Mouse (Mus musculus): ENCODE measurements at regions not wholly inside any gene's neighbourhood (a gene's known extent, or its start where the extent isn't known, plus 50 kb on each side); places are given as distances from the start of the nearest gene placed in this dataset.

DNA sequence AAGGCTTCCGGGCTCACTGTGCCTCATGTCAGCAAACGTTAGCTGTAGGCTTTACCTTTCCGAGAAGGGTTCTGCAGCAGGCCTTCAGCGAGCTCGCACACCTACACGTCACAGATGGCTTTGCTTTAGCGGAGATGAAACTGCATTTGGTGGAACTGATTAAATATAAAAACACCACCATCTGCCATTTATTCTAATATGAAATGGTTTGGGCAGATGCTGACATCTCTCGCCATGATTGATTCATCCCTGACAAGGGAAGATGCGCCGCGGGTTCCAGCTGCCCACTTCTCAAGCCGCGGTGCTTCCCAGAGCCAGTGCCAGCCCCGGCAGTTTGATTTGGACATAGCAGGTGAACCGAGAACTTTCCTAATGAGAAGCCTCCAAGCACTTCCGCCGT is 247.4 kb upstream of the Id2 start:
- Histone ChIP-seq H3K9ac (ENCODE audit: low read depth, low read length) (no peak overlapping the region), H3K4me2 (no peak overlapping the region), H3K36me3 (ENCODE audit: control insufficient read depth, insufficient read depth, low read length) (no peaks in the 10 kb centered on the region), H3K27me3 (replicated peaks; ENCODE audit: control insufficient read depth, insufficient read depth, low read length) (no peaks in the 10 kb centered on the region), H3K9me3 (ENCODE audit: control insufficient read depth, low read length) (no peaks in the 10 kb centered on the region), H3K4me1 (replicated peaks; ENCODE audit: control insufficient read depth, insufficient read depth, low read length) (no peaks in the 10 kb centered on the region), H3K4me3 (ENCODE audit: low read depth, low read length) (no peak overlapping the region), H3K27ac (ENCODE audit: low read depth, low read length) (no peak overlapping the region)
- ATAC-seq (replicated peaks; ENCODE audit: low FRiP score) (no peak), DNase-seq (ENCODE audit: low spot score) (no peak)
- WGBS: 86% methylated on average over 17 of the region's 17 CpGs

- 64% methylated on average over 1 of the region's 1 CpGs for WGBS
- Histone ChIP-seq H3K27me3 (replicated peaks; ENCODE audit: control insufficient read depth, insufficient read depth, low read length) (no peaks in the 10 kb centered on the region), H3K27ac (ENCODE audit: low read depth, low read length) (no peak overlapping the region), H3K4me1 (replicated peaks; ENCODE audit: control insufficient read depth, insufficient read depth, low read length) (no peaks in the 10 kb centered on the region), H3K9ac (ENCODE audit: low read depth, low read length) (no peak overlapping the region), H3K9me3 (ENCODE audit: control insufficient read depth, low read length) (no peaks in the 10 kb centered on the region), H3K4me3 (ENCODE audit: low read depth, low read length) (no peak overlapping the region), H3K36me3 (ENCODE audit: control insufficient read depth, insufficient read depth, low read length) (no peaks in the 10 kb centered on the region), H3K4me2 (no peak overlapping the region)
- no peak for DNase-seq (ENCODE audit: low spot score)
- ATAC-seq (replicated peaks; ENCODE audit: low FRiP score): no peak
Measured at GRCm38 (mm10) chr12:25338771-25339170, 241.8 kb upstream of the Id2 start.

- no peak overlapping the region for H3K4me3 ChIP-seq (ENCODE audit: low read depth, low read length)
- ATAC-seq (replicated peaks; ENCODE audit: low FRiP score) (no peak), DNase-seq (ENCODE audit: low spot score) (no peak)
- no peak overlapping the region for H3K27ac ChIP-seq (ENCODE audit: low read depth, low read length)
- no peaks in the 10 kb centered on the region for H3K9me3 ChIP-seq (ENCODE audit: control insufficient read depth, low read length)
- no peak overlapping the region for H3K4me2 ChIP-seq
- H3K4me1 ChIP-seq (replicated peaks; ENCODE audit: control insufficient read depth, insufficient read depth, low read length): no peaks in the 10 kb centered on the region
- no peak overlapping the region for H3K9ac ChIP-seq (ENCODE audit: low read depth, low read length)
- 69% methylated on average over 2 of the region's 2 CpGs for WGBS
- H3K36me3 ChIP-seq (ENCODE audit: control insufficient read depth, insufficient read depth, low read length): no peaks in the 10 kb centered on the region
- H3K27me3 ChIP-seq (replicated peaks; ENCODE audit: control insufficient read depth, insufficient read depth, low read length): no peaks in the 10 kb centered on the region
Measured at GRCm38 (mm10) chr12:25335930-25336329, 239.0 kb upstream of the Id2 start.

GRCm38 (mm10) chr12:25335069-25335468 is 238.1 kb upstream of the Id2 start:
- no peaks in the 10 kb centered on the region for H3K9me3 ChIP-seq (ENCODE audit: control insufficient read depth, low read length)
- no peaks in the 10 kb centered on the region for H3K27me3 ChIP-seq (replicated peaks; ENCODE audit: control insufficient read depth, insufficient read depth, low read length)
- DNase-seq (ENCODE audit: low spot score): no peak
- ATAC-seq (replicated peaks; ENCODE audit: low FRiP score): no peak
- no peak overlapping the region for H3K27ac ChIP-seq (ENCODE audit: low read depth, low read length)
- no peaks in the 10 kb centered on the region for H3K4me1 ChIP-seq (replicated peaks; ENCODE audit: control insufficient read depth, insufficient read depth, low read length)
- WGBS: 73% methylated on average over 5 of the region's 5 CpGs
- H3K4me3 ChIP-seq (ENCODE audit: low read depth, low read length): no peak overlapping the region
- H3K4me2 ChIP-seq: no peak overlapping the region
- H3K9ac ChIP-seq (ENCODE audit: low read depth, low read length): no peak overlapping the region
- H3K36me3 ChIP-seq (ENCODE audit: control insufficient read depth, insufficient read depth, low read length): no peaks in the 10 kb centered on the region

DNA sequence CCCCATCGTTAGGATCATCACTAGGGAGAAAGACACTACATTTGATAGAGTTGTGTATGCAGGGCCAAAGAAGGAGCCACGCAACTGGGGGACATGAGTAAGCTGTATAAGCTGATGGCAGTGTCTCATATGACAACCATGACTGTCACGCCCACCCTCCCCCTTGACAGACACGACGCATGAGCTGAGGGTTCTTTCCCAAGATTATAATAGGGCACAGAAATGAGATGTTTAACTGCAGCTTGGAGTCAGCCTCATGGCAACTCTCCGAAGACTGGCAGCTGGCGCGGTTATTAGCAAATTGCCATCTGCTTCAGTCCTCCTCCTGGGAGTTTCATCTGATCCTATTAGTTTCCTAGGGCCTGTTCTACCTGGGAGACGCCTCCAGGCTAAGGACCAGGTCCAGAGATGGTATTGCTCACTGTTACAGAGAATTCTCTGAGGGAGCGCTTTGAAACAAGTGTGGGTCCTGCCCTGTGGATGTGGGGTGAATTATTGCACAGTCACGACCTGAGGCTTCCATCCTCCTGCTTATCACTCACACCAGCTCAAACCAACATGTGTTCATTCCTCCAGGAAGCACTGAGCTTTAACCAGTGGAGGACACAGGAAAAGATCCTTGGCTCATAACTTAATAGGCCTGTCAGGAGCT is 235.6 kb upstream of the Id2 start:
- no peak for ATAC-seq (replicated peaks; ENCODE audit: low FRiP score)
- WGBS: 80% methylated on average over 11 of the region's 11 CpGs

GRCm38 (mm10) chr12:25330004-25330708 is 233.2 kb upstream of the Id2 start:
- Histone ChIP-seq H3K27me3 (replicated peaks; ENCODE audit: control insufficient read depth, insufficient read depth, low read length) (no peaks in the 10 kb centered on the region), H3K36me3 (ENCODE audit: control insufficient read depth, insufficient read depth, low read length) (no peaks in the 10 kb centered on the region), H3K27ac (ENCODE audit: low read depth, low read length) (no peak overlapping the region), H3K4me2 (no peak overlapping the region), H3K4me1 (replicated peaks; ENCODE audit: control insufficient read depth, insufficient read depth, low read length) (no peaks in the 10 kb centered on the region), H3K9me3 (ENCODE audit: control insufficient read depth, low read length) (no peaks in the 10 kb centered on the region), H3K9ac (ENCODE audit: low read depth, low read length) (no peak overlapping the region), H3K4me3 (ENCODE audit: low read depth, low read length) (no peak overlapping the region)
- no peak for DNase-seq (ENCODE audit: low spot score)
- 45% methylated on average over 5 of the region's 5 CpGs for WGBS
- peak; percentile 23; the same call in 1 of the 2 replicates for ATAC-seq (replicated peaks; ENCODE audit: low FRiP score)

More for the DNA sequence above, 235.6 kb upstream of the Id2 start:
- Histone ChIP-seq H3K9ac (ENCODE audit: low read depth, low read length) (no peak overlapping the region), H3K4me2 (no peak overlapping the region), H3K4me1 (replicated peaks; ENCODE audit: control insufficient read depth, insufficient read depth, low read length) (no peaks in the 10 kb centered on the region), H3K36me3 (ENCODE audit: control insufficient read depth, insufficient read depth, low read length) (no peaks in the 10 kb centered on the region), H3K9me3 (ENCODE audit: control insufficient read depth, low read length) (no peaks in the 10 kb centered on the region), H3K4me3 (ENCODE audit: low read depth, low read length) (no peak overlapping the region), H3K27me3 (replicated peaks; ENCODE audit: control insufficient read depth, insufficient read depth, low read length) (no peaks in the 10 kb centered on the region), H3K27ac (ENCODE audit: low read depth, low read length) (no peak overlapping the region)
- no peak for DNase-seq (ENCODE audit: low spot score)

DNA sequence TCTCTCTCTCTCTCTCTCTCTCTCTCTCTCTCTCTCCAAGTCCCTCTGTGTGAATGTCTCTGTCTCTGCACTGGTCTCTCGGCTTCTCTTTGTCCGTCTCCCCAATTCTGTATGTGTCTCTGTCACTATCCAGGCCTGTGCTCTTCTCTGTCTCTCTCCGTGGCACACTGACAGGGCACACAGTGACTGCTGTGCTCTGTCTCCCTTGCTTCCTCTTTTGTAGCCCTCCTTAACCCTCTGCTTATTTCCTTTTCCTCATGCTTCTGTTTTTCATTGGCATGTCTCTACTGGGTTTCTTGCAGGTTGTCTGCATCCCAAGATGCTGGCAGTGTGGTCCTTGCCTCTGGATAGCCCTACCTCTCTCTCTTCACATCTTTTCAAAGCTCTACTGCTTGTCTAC is 229.0 kb upstream of the Id2 start:
- Histone ChIP-seq H3K4me1 (replicated peaks; ENCODE audit: control insufficient read depth, insufficient read depth, low read length) (no peaks in the 10 kb centered on the region), H3K9ac (ENCODE audit: low read depth, low read length) (no peak overlapping the region), H3K4me2 (no peak overlapping the region), H3K4me3 (ENCODE audit: low read depth, low read length) (no peak overlapping the region), H3K27ac (ENCODE audit: low read depth, low read length) (no peak overlapping the region), H3K27me3 (replicated peaks; ENCODE audit: control insufficient read depth, insufficient read depth, low read length) (no peaks in the 10 kb centered on the region), H3K36me3 (ENCODE audit: control insufficient read depth, insufficient read depth, low read length) (no peaks in the 10 kb centered on the region), H3K9me3 (ENCODE audit: control insufficient read depth, low read length) (no peaks in the 10 kb centered on the region)
- ATAC-seq (replicated peaks; ENCODE audit: low FRiP score): no peak
- 62% methylated on average over 3 of the region's 3 CpGs for WGBS
- DNase-seq (ENCODE audit: low spot score): no peak

DNA sequence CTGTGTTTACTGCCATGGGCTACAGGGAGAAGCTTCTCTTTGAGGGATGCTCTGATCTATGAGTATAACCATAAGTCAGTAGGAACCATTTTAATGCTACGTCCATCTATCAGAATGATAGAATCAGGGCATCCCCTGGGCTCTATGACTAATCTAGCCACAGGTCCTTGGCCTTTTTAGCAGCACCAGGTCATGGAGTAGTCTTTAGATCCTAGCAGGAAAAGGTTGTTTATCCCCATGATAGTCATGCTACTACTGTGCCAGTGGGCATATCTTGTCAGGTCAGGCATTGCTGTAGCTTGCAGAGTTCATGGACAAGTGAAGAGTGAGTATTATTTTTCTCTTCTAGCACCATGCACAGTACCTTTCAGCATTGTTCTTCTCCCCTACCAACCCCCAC is 226.2 kb upstream of the Id2 start:
- Histone ChIP-seq H3K9ac (ENCODE audit: low read depth, low read length) (no peak overlapping the region), H3K36me3 (ENCODE audit: control insufficient read depth, insufficient read depth, low read length) (no peaks in the 10 kb centered on the region), H3K27me3 (replicated peaks; ENCODE audit: control insufficient read depth, insufficient read depth, low read length) (no peaks in the 10 kb centered on the region), H3K9me3 (ENCODE audit: control insufficient read depth, low read length) (no peaks in the 10 kb centered on the region), H3K27ac (ENCODE audit: low read depth, low read length) (no peak overlapping the region), H3K4me2 (no peak overlapping the region), H3K4me3 (ENCODE audit: low read depth, low read length) (no peak overlapping the region), H3K4me1 (replicated peaks; ENCODE audit: control insufficient read depth, insufficient read depth, low read length) (no peaks in the 10 kb centered on the region)
- ATAC-seq (replicated peaks; ENCODE audit: low FRiP score): no peak
- WGBS: 84% methylated on average over 1 of the region's 1 CpGs
- no peak for DNase-seq (ENCODE audit: low spot score)

DNA sequence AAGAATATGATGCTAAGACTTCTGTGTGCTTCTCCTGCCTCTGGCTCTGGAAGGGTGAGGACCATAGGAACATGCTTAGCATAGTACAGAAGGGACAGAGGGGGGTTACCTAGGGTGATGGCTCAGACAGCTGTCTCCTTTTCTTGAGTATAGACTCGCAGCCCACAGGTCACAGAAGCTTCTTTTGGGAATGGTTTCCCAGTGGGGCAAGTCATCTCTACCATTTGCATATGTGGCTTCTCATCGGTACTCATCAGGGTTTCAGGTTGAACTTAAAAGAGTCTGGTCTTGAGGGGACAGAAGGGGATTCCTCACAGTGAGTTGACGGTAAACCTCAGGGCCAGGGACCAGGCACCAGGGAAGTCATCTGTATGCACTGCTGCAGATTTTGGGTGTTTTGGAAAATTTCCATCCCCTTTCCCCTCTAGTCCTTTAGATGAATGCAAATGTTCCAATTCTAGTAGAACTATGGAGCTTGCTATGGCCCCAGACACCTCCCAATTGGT is 223.4 kb upstream of the Id2 start:
- no peak overlapping the region for H3K27ac ChIP-seq (ENCODE audit: low read depth, low read length)
- no peak overlapping the region for H3K9ac ChIP-seq (ENCODE audit: low read depth, low read length)
- DNase-seq (ENCODE audit: low spot score) (no peak), ATAC-seq (replicated peaks; ENCODE audit: low FRiP score) (no peak)
- H3K4me3 ChIP-seq (ENCODE audit: low read depth, low read length): no peak overlapping the region
- H3K36me3 ChIP-seq (ENCODE audit: control insufficient read depth, insufficient read depth, low read length): no peaks in the 10 kb centered on the region
- no peak overlapping the region for H3K4me2 ChIP-seq
- WGBS: 80% methylated on average over 3 of the region's 3 CpGs
- no peaks in the 10 kb centered on the region; the same call in 1 of the 2 replicates for H3K4me1 ChIP-seq (replicated peaks; ENCODE audit: control insufficient read depth, insufficient read depth, low read length)
- no peaks in the 10 kb centered on the region for H3K27me3 ChIP-seq (replicated peaks; ENCODE audit: control insufficient read depth, insufficient read depth, low read length)
- H3K9me3 ChIP-seq (ENCODE audit: control insufficient read depth, low read length): no peaks in the 10 kb centered on the region
